Mouse (Mus musculus): ENCODE results near the gene Btbd9. TPM values are rescaled to one million over a fixed set of nuclear protein-coding genes. Genes with fewer than 3 reads are reported as not detected.

Gene Btbd9
- polyA plus RNA-seq, 1 experiment: 43.5 TPM

GRCm38 (mm10) chr17:30415693-30416092 is 160.6 kb downstream of the Btbd9 start:
- H3K27ac ChIP-seq (ENCODE audit: insufficient read depth, low read length): no peak overlapping the region
- no peaks in the 10 kb centered on the region for H3K4me1 ChIP-seq (ENCODE audit: control insufficient read depth, insufficient read depth, low read length)
- no peak for TF ChIP-seq CTCF (IDR thresholded peaks at IDR 0.05; ENCODE audit: extremely low read depth, insufficient read depth, low read length)
- TF ChIP-seq POLR2A (IDR thresholded peaks at IDR 0.05; ENCODE audit: extremely low read depth, insufficient read depth, low read length): no peak
- no peak overlapping the region for H3K4me3 ChIP-seq (ENCODE audit: insufficient read depth, low read length)

- H3K4me3 ChIP-seq (ENCODE audit: insufficient read depth, low read length): no peak overlapping the region
- H3K4me1 ChIP-seq (ENCODE audit: control insufficient read depth, insufficient read depth, low read length): no peaks in the 10 kb centered on the region
- TF ChIP-seq POLR2A (IDR thresholded peaks at IDR 0.05; ENCODE audit: extremely low read depth, insufficient read depth, low read length) (no peak), CTCF (IDR thresholded peaks at IDR 0.05; ENCODE audit: extremely low read depth, insufficient read depth, low read length) (no peak)
- H3K27ac ChIP-seq (ENCODE audit: insufficient read depth, low read length): no peak overlapping the region
Measured at GRCm38 (mm10) chr17:30412991-30413390, 163.3 kb downstream of the Btbd9 start.

GRCm38 (mm10) chr17:30406002-30406401 is 170.3 kb downstream of the Btbd9 start:
- no peak overlapping the region for H3K27ac ChIP-seq (ENCODE audit: insufficient read depth, low read length)
- TF ChIP-seq POLR2A (IDR thresholded peaks at IDR 0.05; ENCODE audit: extremely low read depth, insufficient read depth, low read length): no peak
- TF ChIP-seq CTCF (IDR thresholded peaks at IDR 0.05; ENCODE audit: extremely low read depth, insufficient read depth, low read length): no peak
- no peak overlapping the region for H3K4me3 ChIP-seq (ENCODE audit: insufficient read depth, low read length)
- H3K4me1 ChIP-seq (ENCODE audit: control insufficient read depth, insufficient read depth, low read length): no peaks in the 10 kb centered on the region

- no peak for TF ChIP-seq POLR2A (IDR thresholded peaks at IDR 0.05; ENCODE audit: extremely low read depth, insufficient read depth, low read length)
- peak; percentile 17; the same call in 1 of the 2 replicates for TF ChIP-seq CTCF (IDR thresholded peaks at IDR 0.05; ENCODE audit: extremely low read depth, insufficient read depth, low read length)
- Histone ChIP-seq H3K4me3 (ENCODE audit: insufficient read depth, low read length) (no peak overlapping the region), H3K4me1 (ENCODE audit: control insufficient read depth, insufficient read depth, low read length) (no peaks in the 10 kb centered on the region), H3K27ac (ENCODE audit: insufficient read depth, low read length) (no peak overlapping the region)
Measured at GRCm38 (mm10) chr17:30402871-30403270, 173.4 kb downstream of the Btbd9 start.

- TF ChIP-seq POLR2A (IDR thresholded peaks at IDR 0.05; ENCODE audit: extremely low read depth, insufficient read depth, low read length) (no peak), CTCF (IDR thresholded peaks at IDR 0.05; ENCODE audit: extremely low read depth, insufficient read depth, low read length) (no peak)
- Histone ChIP-seq H3K27ac (ENCODE audit: insufficient read depth, low read length) (no peak overlapping the region), H3K4me1 (ENCODE audit: control insufficient read depth, insufficient read depth, low read length) (peaks cover 3% of the 10 kb centered on the region), H3K4me3 (ENCODE audit: insufficient read depth, low read length) (no peak overlapping the region)
Measured at GRCm38 (mm10) chr17:30395261-30395660, 181.0 kb downstream of the Btbd9 start.

GRCm38 (mm10) chr17:30392031-30392430 is 184.3 kb downstream of the Btbd9 start:
- Histone ChIP-seq H3K4me1 (ENCODE audit: control insufficient read depth, insufficient read depth, low read length) (peaks cover 7% of the 10 kb centered on the region), H3K27ac (ENCODE audit: insufficient read depth, low read length) (no peak overlapping the region), H3K4me3 (ENCODE audit: insufficient read depth, low read length) (no peak overlapping the region)
- no peak for TF ChIP-seq POLR2A (IDR thresholded peaks at IDR 0.05; ENCODE audit: extremely low read depth, insufficient read depth, low read length)
- TF ChIP-seq CTCF (IDR thresholded peaks at IDR 0.05; ENCODE audit: extremely low read depth, insufficient read depth, low read length): no peak

- Histone ChIP-seq H3K4me1 (ENCODE audit: control insufficient read depth, insufficient read depth, low read length) (peaks cover 7% of the 10 kb centered on the region), H3K27ac (ENCODE audit: insufficient read depth, low read length) (no peak overlapping the region)
Measured at GRCm38 (mm10) chr17:30391220-30391619, 185.1 kb downstream of the Btbd9 start.

GRCm38 (mm10) chr17:30389686-30390085 is 186.6 kb downstream of the Btbd9 start:
- H3K27ac ChIP-seq (ENCODE audit: insufficient read depth, low read length): no peak overlapping the region
- H3K4me1 ChIP-seq (ENCODE audit: control insufficient read depth, insufficient read depth, low read length): peaks cover 7% of the 10 kb centered on the region
- H3K4me3 ChIP-seq (ENCODE audit: insufficient read depth, low read length): no peak overlapping the region
- no peak for TF ChIP-seq POLR2A (IDR thresholded peaks at IDR 0.05; ENCODE audit: extremely low read depth, insufficient read depth, low read length)
- TF ChIP-seq CTCF (IDR thresholded peaks at IDR 0.05; ENCODE audit: extremely low read depth, insufficient read depth, low read length): no peak

More at GRCm38 (mm10) chr17:30391220-30391619, 185.1 kb downstream of the Btbd9 start:
- H3K4me3 ChIP-seq (ENCODE audit: insufficient read depth, low read length): no peak overlapping the region
- TF ChIP-seq CTCF (IDR thresholded peaks at IDR 0.05; ENCODE audit: extremely low read depth, insufficient read depth, low read length) (no peak), POLR2A (IDR thresholded peaks at IDR 0.05; ENCODE audit: extremely low read depth, insufficient read depth, low read length) (no peak)

GRCm38 (mm10) chr17:30388817-30389216 is 187.5 kb downstream of the Btbd9 start:
- no peak overlapping the region for H3K4me3 ChIP-seq (ENCODE audit: insufficient read depth, low read length)
- TF ChIP-seq POLR2A (IDR thresholded peaks at IDR 0.05; ENCODE audit: extremely low read depth, insufficient read depth, low read length) (no peak), CTCF (IDR thresholded peaks at IDR 0.05; ENCODE audit: extremely low read depth, insufficient read depth, low read length) (no peak)
- no peak overlapping the region for H3K27ac ChIP-seq (ENCODE audit: insufficient read depth, low read length)
- peaks cover 7% of the 10 kb centered on the region for H3K4me1 ChIP-seq (ENCODE audit: control insufficient read depth, insufficient read depth, low read length)

- H3K4me3 ChIP-seq (ENCODE audit: insufficient read depth, low read length): no peak overlapping the region
- H3K4me1 ChIP-seq (ENCODE audit: control insufficient read depth, insufficient read depth, low read length): peaks cover 7% of the 10 kb centered on the region
- H3K27ac ChIP-seq (ENCODE audit: insufficient read depth, low read length): no peak overlapping the region
- TF ChIP-seq POLR2A (IDR thresholded peaks at IDR 0.05; ENCODE audit: extremely low read depth, insufficient read depth, low read length): no peak
- TF ChIP-seq CTCF (IDR thresholded peaks at IDR 0.05; ENCODE audit: extremely low read depth, insufficient read depth, low read length): no peak
Measured at GRCm38 (mm10) chr17:30388391-30388790, 187.9 kb downstream of the Btbd9 start.
